Mouse (Mus musculus) hindlimb bud, embryonic 11.5 days (tissue): ENCODE measurements around the gene Khnyn.

Experiments
- DNase-seq: peaks from one replicate; pipeline ENCODE4 v3.0.0-alpha.2; 2012; ENCODE audit warnings: low read depth, low spot score; ENCODE audit errors: extremely low spot score

Khnyn gene

GRCm38 (mm10) chr14:55873242-55873713, 11.5 kb upstream of the Khnyn start:
- DNase-seq: no peak

- DNase-seq: no peak
Measured at GRCm38 (mm10) chr14:55873714-55874683, 10.7 kb upstream of the Khnyn start.

- no peak for DNase-seq
Measured at GRCm38 (mm10) chr14:55877469-55878315, 7.1 kb upstream of the Khnyn start.

GRCm38 (mm10) chr14:55878316-55878940, 6.3 kb upstream of the Khnyn start:
- no peak for DNase-seq

- no peak for DNase-seq
Measured at GRCm38 (mm10) chr14:55879623-55880022, 5.1 kb upstream of the Khnyn start.

DNA sequence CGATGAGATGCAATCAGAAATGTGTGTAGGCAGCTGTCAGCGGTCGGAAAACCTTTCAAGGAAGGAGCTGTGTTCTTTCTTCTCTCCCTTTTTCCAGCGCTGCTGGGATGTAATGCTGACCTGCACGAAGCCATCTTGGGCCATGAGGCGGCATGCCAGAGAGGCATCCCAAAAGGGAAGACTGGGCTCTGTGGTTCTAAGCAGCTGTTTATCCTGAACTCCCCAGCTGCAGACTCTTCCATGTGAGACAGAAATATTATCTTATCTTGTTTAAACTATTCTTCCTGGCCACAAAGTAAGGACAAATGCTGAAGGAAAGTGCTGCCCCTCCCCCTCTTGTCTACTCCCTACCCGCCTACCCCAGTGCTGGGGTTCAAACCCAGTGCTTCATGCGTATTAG, 3.8 kb upstream of the Khnyn start:
- DNase-seq: no peak

GRCm38 (mm10) chr14:55882171-55882641, 2.5 kb upstream of the Khnyn start:
- no peak for DNase-seq

DNA sequence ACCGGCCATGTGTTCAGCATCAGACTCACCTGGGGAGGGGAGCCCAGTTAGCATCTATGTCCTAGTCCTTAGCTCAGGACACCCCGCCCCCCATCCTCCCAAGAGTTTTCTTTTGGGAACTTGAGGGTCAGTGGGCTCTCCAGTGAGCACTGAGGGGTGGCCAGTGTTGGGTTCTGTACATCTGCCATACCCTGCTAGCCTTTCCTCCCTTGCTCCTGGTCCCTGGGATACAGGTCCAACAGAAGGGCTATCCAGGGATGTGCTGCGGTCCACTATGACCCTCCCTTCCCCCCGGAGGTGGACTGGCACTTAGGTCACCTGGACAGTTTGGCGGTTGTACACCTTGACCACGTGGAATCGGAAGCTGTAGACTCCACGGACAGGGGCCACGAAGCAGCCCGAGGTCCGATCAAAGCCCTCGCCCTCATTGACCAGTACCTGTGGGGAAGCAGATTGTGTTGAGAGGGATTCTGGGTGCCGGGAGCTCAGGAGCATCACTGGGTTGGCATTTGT, 1.5 kb upstream of the Khnyn start:
- DNase-seq: no peak

DNA sequence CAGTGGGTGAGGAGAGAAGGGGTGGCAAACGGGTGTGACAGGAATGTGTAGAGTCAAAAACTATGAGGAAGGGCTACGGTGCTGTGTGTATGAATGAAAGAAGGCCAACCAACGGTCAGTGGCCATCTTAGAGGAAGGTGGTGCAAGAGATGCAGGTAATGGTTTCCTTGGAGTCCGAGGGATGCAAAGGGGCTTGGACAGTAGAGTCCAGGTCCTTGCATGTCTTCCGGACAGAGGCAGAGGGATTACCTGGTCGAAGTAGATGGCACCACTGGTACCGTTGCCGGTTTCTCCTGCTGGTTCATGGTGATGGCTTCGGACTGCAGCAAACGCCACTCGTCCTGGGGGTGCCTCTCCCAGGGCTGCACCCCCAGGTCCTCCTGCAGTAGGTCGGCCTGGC, 1.1 kb upstream of the Khnyn start:
- DNase-seq: no peak

DNA sequence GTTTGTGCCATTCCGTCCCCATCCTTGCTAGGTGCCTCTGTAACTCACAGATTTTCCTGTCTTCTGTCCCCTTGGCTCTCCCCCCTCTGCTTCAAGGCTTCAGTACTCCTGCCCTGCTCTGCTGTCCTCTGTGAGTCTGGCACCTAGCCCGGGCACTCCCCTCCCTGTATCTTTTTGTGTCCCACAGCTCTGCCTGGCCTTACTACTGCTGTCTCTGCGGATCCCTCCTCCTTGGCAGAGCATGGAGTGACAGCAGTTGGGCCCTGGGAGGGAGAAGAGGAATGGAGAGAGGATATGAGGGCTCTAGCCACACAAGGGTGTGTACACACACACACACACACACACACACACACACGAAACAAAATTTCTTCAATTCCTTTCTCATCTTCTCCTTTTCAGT, 581 bp upstream of the Khnyn start, which contains the start of gene Cbln3:
Cbln3 (minus strand) TSS at position 227 of the 400 bp plus-strand sequence.
- no peak for DNase-seq

GRCm38 (mm10) chr14:55885114-55885790, 505 bp downstream of the Khnyn start:
- no peak for DNase-seq

GRCm38 (mm10) chr14:55885791-55886271, 1.1 kb downstream of the Khnyn start:
- no peak for DNase-seq

GRCm38 (mm10) chr14:55886571-55887382, 2.0 kb downstream of the Khnyn start:
- DNase-seq: no peak

DNA sequence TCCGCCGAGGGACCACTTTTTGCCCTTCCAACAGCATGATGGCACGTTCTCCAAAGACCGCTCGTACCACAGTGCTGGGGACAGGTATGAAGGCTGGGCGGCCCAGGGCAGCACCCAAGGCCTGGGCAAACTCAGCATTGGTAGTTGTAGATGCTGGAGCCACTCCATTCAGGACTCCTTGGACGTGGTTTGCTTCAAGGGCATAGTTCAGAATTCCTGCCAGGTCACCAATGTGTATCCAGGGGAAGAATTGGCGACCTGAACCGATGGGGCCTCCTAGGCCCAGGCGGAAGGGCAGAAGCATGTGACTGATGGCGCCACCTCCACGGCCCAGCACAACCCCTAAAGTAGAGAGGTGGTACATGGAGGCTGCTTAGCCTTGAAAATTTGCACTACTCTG, 12.9 kb downstream of the Khnyn start:
- no peak for DNase-seq

GRCm38 (mm10) chr14:55898947-55899346, 14.2 kb downstream of the Khnyn start:
- no peak for DNase-seq

GRCm38 (mm10) chr14:55899701-55900413, 15.1 kb downstream of the Khnyn start, which contains the start of gene Sdr39u1:
TSS of gene Sdr39u1 (minus strand) at chr14:55900293.
- no peak for DNase-seq

- DNase-seq: no peak
Measured at GRCm38 (mm10) chr14:55900414-55900755, 15.6 kb downstream of the Khnyn start.

DNA sequence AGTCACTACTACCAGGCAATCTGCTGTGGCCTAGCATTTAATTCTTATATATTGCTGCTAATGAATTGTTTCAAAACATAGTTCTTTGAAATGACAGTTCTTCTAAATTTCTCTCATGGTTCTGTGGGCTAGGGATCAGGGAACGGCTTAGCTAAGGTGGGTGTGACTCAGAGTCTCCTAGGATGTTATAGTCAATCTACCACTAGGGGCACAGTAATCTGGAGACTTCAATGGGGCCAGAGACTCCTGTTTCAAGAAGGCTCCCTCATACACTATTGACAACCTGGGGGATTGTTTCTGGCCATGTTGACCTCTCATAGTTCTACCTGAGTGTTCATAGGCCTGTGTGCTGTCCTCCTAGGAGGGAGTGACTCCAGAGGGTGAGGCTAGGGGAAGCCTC, 20.8 kb downstream of the Khnyn start:
- DNase-seq: no peak

DNA sequence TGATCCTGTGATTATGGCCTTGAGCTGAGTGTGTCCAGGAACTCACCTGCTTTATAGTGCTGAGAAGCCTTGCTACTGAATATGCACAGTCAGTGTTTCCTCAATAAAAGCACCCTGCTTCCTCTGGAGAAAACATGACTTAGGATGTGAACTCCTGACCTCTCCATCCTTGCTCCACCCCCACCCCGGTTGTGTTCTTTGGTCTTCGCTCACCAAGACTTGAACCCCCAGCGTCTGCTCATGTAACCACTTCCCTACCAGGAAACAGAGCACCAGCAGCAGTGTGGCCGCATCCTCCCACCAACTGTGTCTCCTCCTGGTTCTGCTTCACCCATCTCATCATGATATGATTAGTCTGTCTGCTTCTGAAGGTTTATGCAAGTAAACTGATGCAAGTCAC, 28.7 kb downstream of the Khnyn start:
- no peak for DNase-seq
